Mouse (Mus musculus) G1E (cell line): ENCODE results near the gene Hhip. TPM values are rescaled to one million over a fixed set of nuclear protein-coding genes. Genes with fewer than 3 reads are reported as not detected.

ENCODE experiments used
- ATAC-seq: 2 replicates; pipeline ENCODE4 v1.8.0; 2016; ENCODE audit warnings: mild to moderate bottlenecking; ENCODE audit not compliant: insufficient number of reproducible peaks, poor library complexity, low FRiP score, severe bottlenecking; ENCODE audit errors: extremely low read depth
- DNase-seq: peaks from one replicate; pipeline ENCODE4 v3.0.0; 2012; ENCODE audit warnings: low spot score
- H3K27me3 ChIP-seq: 2 replicates; pipeline ENCODE4 v1.6.1; 2012; ENCODE audit warnings: mild to moderate bottlenecking, low read length, inconsistent platforms; ENCODE audit not compliant: insufficient read depth
- H3K36me3 ChIP-seq: replicated peaks from 2 replicates; pipeline ENCODE3; 2012; ENCODE audit warnings: mild to moderate bottlenecking, inconsistent platforms
- H3K4me1 ChIP-seq: 2 replicates; pipeline ENCODE4 v1.6.1; 2012; ENCODE audit warnings: low read depth, low read length, inconsistent platforms, mixed read lengths; ENCODE audit not compliant: insufficient read depth
- H3K4me3 ChIP-seq: 2 replicates; pipeline ENCODE4 v1.5.1; 2012; ENCODE audit warnings: low read depth, mild to moderate bottlenecking, inconsistent platforms, low read length, moderate library complexity, mixed read lengths
- H3K9me3 ChIP-seq: replicated peaks from 2 replicates; pipeline ENCODE4 v1.6.1; 2012; ENCODE audit warnings: inconsistent platforms
- CTCF ChIP-seq: IDR thresholded peaks from 2 replicates; pipeline ENCODE4 v1.5.1; 2012; ENCODE audit warnings: low read depth, low read length, inconsistent platforms, mixed read lengths
- GATA1 ChIP-seq: IDR thresholded peaks from 2 replicates; pipeline ENCODE4 v1.6.1; 2012; ENCODE audit warnings: borderline replicate concordance, low read length, inconsistent platforms, mixed read lengths
- GATA2 ChIP-seq: IDR thresholded peaks from 2 replicates; pipeline ENCODE4 v1.6.1; 2012; ENCODE audit warnings: low read depth, low read length, inconsistent platforms, borderline replicate concordance
- POLR2AphosphoS5 ChIP-seq: IDR thresholded peaks from 2 replicates; pipeline ENCODE4 v1.6.1; 2012; ENCODE audit warnings: low read depth, low read length, inconsistent platforms; ENCODE audit not compliant: insufficient replicate concordance
- TAL1 ChIP-seq: conservative IDR thresholded peaks from 2 replicates; pipeline ENCODE4 v1.6.1; 2012; ENCODE audit warnings: low read depth, low read length, inconsistent platforms, mixed read lengths
- polyA plus RNA-seq: library from polyadenylated mRNA; stranded (reverse); fragments of >175 nt; gene quantifications from 2 replicates; pipeline ENCODE4 v1.2.3, GENCODE M21; 2012
- total RNA-seq, 2 experiments: library from RNA; stranded (forward) in 1 of 2; stranded (reverse) in 1 of 2; fragments of 200-1000 nt in 1 of 2; fragments of >200 nt in 1 of 2; fragmentation: Nextera tagmentation in 1 of 2; gene quantifications; 2 replicates each; pipeline ENCODE4 v1.2.3; 2014 to 2017

Hhip gene
- total RNA-seq (2014; fragmentation: Nextera tagmentation), result not detected in 2 replicates
- total RNA-seq (2017), result 0.05 and 0.06 TPM in 2 replicates
- polyA plus RNA-seq, result not detected in 2 replicates

- H3K4me3 ChIP-seq, result no peak within 1 kb of the TSS
- no peak for ATAC-seq
- TF ChIP-seq CTCF (no peak), POLR2AphosphoS5 (no peak), GATA2 (no peak), GATA1 (no peak), TAL1 (no peak)
- H3K27me3 ChIP-seq, result peaks cover 7% of the 10 kb centered on the region; the same call in 1 of the 2 replicates
- H3K36me3 ChIP-seq, result no peaks in the 10 kb centered on the region
- no peaks in the 10 kb centered on the region; the same call in 1 of the 2 replicates for H3K4me1 ChIP-seq
- DNase-seq, result no peak
- H3K9me3 ChIP-seq, result no peaks in the 10 kb centered on the region
Observed at GRCm38 (mm10) chr8:80057198-80058174, at the start of gene Hhip. Gene Hhip, minus strand, starts transcription at chr8:80058006.

DNA sequence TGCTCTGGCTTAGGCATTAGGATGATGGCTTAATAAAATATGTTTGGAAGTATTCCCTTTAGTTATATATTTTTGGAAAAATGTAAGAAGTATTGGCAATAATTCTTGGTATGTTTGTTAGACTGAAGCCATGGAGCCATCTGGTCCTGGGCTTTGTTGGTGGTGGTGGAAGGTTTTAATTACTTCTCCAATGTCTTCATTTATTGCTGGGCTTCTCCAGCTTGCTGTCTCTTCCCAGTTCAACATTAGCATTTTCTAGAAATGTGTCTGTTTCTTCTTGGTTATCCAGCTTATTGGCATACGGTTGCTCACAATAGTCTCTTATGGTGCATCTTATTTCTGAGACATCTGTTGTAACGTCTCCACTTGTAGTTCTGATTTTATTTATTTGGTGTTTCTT is 29.2 kb upstream of the Hhip start:
- Histone ChIP-seq H3K9me3 (no peaks in the 10 kb centered on the region), H3K4me1 (no peaks in the 10 kb centered on the region), H3K27me3 (no peaks in the 10 kb centered on the region), H3K4me3 (no peak overlapping the region), H3K36me3 (no peaks in the 10 kb centered on the region)
- TF ChIP-seq CTCF (no peak), GATA2 (no peak)
- ATAC-seq (no peak), DNase-seq (no peak)

- TF ChIP-seq POLR2AphosphoS5 (no peak), GATA2 (no peak), TAL1 (no peak), CTCF (no peak), GATA1 (no peak)
- no peak for ATAC-seq
- H3K4me3 ChIP-seq, result no peak overlapping the region
Observed at GRCm38 (mm10) chr8:80058193-80058592, 387 bp upstream of the Hhip start.

DNA sequence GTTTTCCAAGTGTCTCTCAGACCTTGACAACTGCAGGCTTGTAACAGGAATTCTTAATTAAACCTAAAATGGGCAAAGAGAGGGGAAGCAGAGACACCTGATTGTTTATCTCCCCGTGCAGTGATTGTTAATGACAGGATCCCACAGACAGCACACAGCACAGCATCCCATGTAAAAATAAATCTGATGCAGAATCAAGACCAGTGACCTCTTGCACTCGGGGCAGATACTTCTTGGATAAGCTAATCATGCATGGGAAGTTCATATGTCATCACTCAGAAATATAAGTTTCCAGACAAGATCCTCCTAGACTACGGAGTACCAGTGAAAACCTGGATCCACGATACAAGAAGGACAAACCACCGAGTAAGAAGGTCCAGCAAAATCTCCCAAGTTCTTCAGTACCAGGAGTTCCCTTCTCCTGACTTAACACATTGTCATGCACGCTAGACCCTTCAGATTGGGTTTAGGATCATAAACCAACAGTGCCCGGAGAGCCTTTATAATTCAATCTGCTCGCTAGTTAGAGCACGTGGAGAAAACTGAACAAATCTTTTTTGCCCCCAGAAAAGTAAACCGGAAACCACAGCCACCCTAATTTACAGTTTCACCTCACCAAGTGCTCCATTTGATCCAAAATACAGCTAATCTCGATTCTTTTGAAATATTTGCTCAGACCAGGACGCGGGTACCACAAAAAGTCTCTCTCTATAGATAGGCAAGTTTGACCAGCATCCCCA is 1.3 kb downstream of the Hhip start:
- no peaks in the 10 kb centered on the region for H3K36me3 ChIP-seq
- H3K27me3 ChIP-seq, result peaks cover 9% of the 10 kb centered on the region; the same call in 1 of the 2 replicates
- no peak for ATAC-seq
- H3K9me3 ChIP-seq, result no peaks in the 10 kb centered on the region
- H3K4me1 ChIP-seq, result no peaks in the 10 kb centered on the region; the same call in 1 of the 2 replicates
- TF ChIP-seq POLR2AphosphoS5 (no peak), GATA2 (no peak), GATA1 (no peak), TAL1 (no peak), CTCF (no peak)
- no peak overlapping the region for H3K4me3 ChIP-seq
- no peak for DNase-seq

More at GRCm38 (mm10) chr8:80058193-80058592, 387 bp upstream of the Hhip start:
- Histone ChIP-seq H3K27me3 (peaks cover 7% of the 10 kb centered on the region; the same call in 1 of the 2 replicates), H3K36me3 (no peaks in the 10 kb centered on the region), H3K4me1 (no peaks in the 10 kb centered on the region; the same call in 1 of the 2 replicates), H3K9me3 (no peaks in the 10 kb centered on the region)
- no peak for DNase-seq

DNA sequence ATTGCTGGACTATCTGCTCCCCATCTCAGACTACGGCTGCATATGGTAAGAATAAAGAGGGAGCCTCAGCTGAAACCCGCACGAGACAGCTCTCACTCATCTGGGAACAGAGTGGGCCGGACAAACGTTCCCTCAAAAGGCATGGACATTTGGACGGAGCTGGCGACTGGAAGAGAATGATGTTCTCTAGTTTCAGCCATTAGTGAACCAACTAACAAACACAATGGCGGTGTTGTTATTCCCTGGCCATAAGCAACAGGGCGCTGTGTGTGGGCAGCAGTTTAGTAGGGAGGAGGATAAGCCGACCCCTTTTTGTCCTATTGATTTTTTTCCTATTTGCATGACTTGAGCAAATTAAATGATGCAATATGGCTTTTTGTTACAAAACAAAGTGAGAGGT is 2.0 kb downstream of the Hhip start:
- Histone ChIP-seq H3K4me1 (no peaks in the 10 kb centered on the region; the same call in 1 of the 2 replicates), H3K27me3 (peaks cover 11% of the 10 kb centered on the region; the same call in 1 of the 2 replicates), H3K4me3 (no peak overlapping the region), H3K36me3 (no peaks in the 10 kb centered on the region), H3K9me3 (no peaks in the 10 kb centered on the region)
- ATAC-seq (no peak), DNase-seq (no peak)
- TF ChIP-seq CTCF (no peak), TAL1 (no peak), GATA2 (no peak), GATA1 (no peak), POLR2AphosphoS5 (no peak)

GRCm38 (mm10) chr8:80055094-80055493 is 2.7 kb downstream of the Hhip start:
- Histone ChIP-seq H3K9me3 (no peaks in the 10 kb centered on the region), H3K27me3 (peaks cover 11% of the 10 kb centered on the region; the same call in 1 of the 2 replicates), H3K4me3 (no peak overlapping the region), H3K36me3 (no peaks in the 10 kb centered on the region), H3K4me1 (no peaks in the 10 kb centered on the region; the same call in 1 of the 2 replicates)
- ATAC-seq, result no peak
- no peak for DNase-seq
- no peak for TF ChIP-seq POLR2AphosphoS5
- TF ChIP-seq CTCF, result no peak
- TF ChIP-seq TAL1, result no peak
- no peak for TF ChIP-seq GATA2
- no peak for TF ChIP-seq GATA1
